Mouse (Mus musculus) G1E-ER4 (cell line): ENCODE measurements around the gene 2010111I01Rik. TPM values are rescaled to one million over a fixed set of nuclear protein-coding genes. Genes with fewer than 3 reads are reported as not detected.
A peak's percentile ranks its signal among the peaks of the same experiment; 100 is the strongest.

ENCODE experiments used
- GATA1 ChIP-seq: IDR thresholded peaks from one replicate; pipeline ENCODE4 v1.8.0; 2012; ENCODE audit warnings: low read length, inconsistent platforms
- polyA plus RNA-seq: library from polyadenylated mRNA; stranded (reverse); fragments of >175 nt; gene quantifications from 2 replicates; pipeline ENCODE4 v1.2.3, GENCODE M21; 2012

2010111I01Rik gene
- polyA plus RNA-seq, 1 experiment: 47.5 TPM

- no peak for TF ChIP-seq GATA1
Observed at GRCm38 (mm10) chr13:63323286-63324075, 358.8 kb downstream of the 2010111I01Rik start.

GRCm38 (mm10) chr13:63324311-63324710 lies 359.6 kb downstream of the 2010111I01Rik start:
- TF ChIP-seq GATA1: no peak

- peak; percentile 6 for TF ChIP-seq GATA1
Observed at GRCm38 (mm10) chr13:63324978-63325848, 360.5 kb downstream of the 2010111I01Rik start.

GRCm38 (mm10) chr13:63326015-63326414 lies 361.3 kb downstream of the 2010111I01Rik start:
- no peak for TF ChIP-seq GATA1

DNA sequence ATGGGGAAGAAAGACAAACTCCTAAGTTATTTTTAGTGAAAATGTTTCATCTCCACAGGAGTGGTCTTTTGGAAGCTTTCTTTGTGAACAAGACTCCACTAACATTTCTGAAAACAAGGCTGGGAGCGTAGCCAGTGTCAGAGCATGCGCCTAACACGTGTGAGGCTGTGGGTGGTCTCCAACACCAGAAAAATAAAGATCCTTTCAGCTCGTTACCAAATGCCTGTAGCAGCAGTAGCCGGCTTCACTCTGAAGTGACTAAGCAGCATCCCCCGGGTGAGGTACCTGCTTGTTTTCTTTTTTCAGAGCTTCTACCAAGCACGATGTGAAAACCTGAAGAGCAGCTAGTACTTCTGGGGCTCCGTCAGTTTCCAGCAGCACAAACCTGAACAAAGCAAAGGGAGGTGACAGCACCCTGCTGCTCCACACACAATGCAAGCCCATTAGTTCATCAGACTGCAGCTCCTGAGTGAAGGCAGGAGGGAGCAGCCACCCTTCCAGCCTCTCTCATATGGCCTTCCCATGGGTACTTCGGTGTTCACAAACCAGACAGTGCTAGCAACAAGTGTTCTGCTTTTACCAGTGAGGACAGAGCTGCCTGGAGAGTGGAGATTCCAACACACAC lies 365.7 kb downstream of the 2010111I01Rik start:
- no peak for TF ChIP-seq GATA1

GRCm38 (mm10) chr13:63331379-63331778 lies 366.7 kb downstream of the 2010111I01Rik start:
- no peak for TF ChIP-seq GATA1

- TF ChIP-seq GATA1: no peak
Observed at GRCm38 (mm10) chr13:63332576-63333300, 368.0 kb downstream of the 2010111I01Rik start.

DNA sequence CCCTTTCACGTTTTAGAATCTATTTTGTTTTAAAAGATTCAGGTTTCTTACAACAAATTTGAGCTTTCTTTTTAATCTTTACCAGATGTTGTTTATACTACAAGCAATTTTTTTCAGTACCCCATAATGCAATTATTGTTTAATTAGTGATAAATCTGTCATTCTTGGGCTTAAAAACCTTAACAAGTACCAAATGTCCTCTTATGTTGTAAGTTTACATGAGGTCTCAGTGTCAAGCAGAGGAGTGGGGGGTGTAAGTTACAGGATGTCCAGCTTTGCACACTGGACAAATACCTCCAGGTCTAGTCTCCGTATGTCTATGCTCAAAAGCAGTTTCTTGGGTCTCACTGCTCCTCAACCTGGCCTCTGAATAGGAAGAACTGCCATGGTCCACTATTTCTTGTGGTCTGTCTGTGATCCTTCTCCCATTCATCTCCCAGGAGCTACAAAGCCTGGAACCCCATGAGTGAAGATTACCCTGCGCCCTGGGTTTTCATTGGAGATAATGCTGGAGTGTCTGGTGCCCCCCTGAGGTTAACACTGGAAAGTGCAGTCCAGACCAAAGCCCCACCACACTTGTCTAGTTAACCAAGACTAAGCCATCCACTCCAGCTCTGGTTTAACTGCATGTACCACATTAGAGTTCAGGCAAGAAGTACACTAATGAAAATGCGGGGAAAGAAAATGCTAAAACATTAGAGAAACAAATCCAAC lies 370.9 kb downstream of the 2010111I01Rik start:
- no peak for TF ChIP-seq GATA1

DNA sequence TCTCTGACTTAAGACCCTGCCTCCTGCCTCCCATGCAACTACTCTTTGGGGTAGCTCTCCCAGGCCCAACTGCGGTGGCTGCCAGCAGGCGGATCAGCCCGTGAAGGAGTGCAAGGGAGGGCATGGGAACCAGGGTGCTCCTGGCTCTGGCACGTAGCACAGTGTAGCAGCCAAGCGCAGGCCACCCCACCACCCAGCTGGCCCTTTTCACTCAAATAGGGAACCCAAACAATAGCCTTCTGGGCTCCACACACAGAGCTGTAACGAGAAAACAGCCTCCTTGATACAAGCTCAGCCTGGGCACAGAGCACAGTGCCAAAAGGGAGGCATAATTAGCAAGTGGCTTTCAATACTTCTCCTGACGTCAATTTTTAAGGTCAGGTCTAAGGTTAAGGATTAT lies 371.6 kb downstream of the 2010111I01Rik start:
- TF ChIP-seq GATA1: no peak

GRCm38 (mm10) chr13:63337239-63337960 lies 372.7 kb downstream of the 2010111I01Rik start:
- no peak for TF ChIP-seq GATA1

GRCm38 (mm10) chr13:63339946-63340345 lies 375.3 kb downstream of the 2010111I01Rik start:
- TF ChIP-seq GATA1: no peak

DNA sequence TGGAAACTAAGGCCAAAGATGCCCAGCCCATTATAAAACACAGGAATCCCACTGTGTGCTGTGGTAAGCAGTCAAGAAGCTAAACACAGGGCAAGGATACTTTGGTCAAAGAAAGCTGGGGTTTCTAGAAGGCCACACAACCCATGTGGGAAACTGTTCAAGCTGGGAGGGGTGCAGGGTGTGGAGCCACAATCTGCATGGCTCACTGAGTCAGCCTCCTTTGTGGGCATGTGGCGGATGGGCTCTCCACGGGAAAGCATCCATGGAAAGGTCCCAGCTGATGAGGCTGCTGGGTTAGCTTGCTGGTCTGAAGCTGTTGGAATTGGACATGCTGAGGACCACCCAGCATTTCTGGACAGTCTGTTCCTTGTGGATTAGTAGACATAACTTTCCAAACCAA lies 378.1 kb downstream of the 2010111I01Rik start:
- TF ChIP-seq GATA1: no peak

DNA sequence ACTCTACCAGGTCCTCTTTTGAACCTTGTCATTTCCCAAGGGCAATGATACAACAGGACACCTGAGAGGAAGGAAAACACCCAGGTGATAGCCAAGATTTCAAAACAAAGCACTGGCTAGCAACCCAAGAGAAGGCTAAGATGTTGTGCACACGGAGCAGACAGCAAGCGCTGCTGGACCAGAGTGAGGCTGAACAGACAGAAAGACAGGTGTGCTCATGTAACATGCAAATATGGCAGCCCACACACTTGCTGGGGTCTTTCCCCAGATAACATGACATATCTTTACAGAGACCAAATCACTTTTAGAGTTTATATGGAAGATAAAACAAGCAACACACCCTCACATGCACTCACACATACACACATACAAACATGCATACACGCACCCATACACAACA lies 379.8 kb downstream of the 2010111I01Rik start:
- TF ChIP-seq GATA1: no peak
